Mouse (Mus musculus) spleen, adult 2 months (tissue): ENCODE results near the gene Spdl1. TPM values are rescaled to one million over a fixed set of nuclear protein-coding genes. Genes with fewer than 3 reads are reported as not detected.

Experiments
- DNase-seq, 2 experiments: peaks; one replicate each; pipeline versions ENCODE4 v3.0.0 to v3.0.0-alpha.2; 2012 to 2021; ENCODE audit warnings: low spot score in 2 of 2, low read depth in 1 of 2
- H3K27ac ChIP-seq: fragments of 200-500 bp; 2 replicates; pipeline ENCODE4 v1.5.1; 2012; ENCODE audit warnings: low read length, inconsistent platforms; ENCODE audit not compliant: insufficient read depth
- H3K27me3 ChIP-seq: fragments of 200-500 bp; 2 replicates; pipeline ENCODE4 v1.6.1; 2012; ENCODE audit warnings: mild to moderate bottlenecking, moderate library complexity, low read length, inconsistent platforms; ENCODE audit not compliant: control insufficient read depth, insufficient read depth
- H3K36me3 ChIP-seq: fragments of 200-500 bp; 2 replicates; pipeline ENCODE4 v1.6.1; 2012; ENCODE audit warnings: mild to moderate bottlenecking, low read length, inconsistent platforms; ENCODE audit not compliant: control insufficient read depth, insufficient read depth
- H3K4me1 ChIP-seq: fragments of 200-500 bp; 2 replicates; pipeline ENCODE4 v1.6.1; 2011; ENCODE audit warnings: inconsistent platforms; ENCODE audit not compliant: control insufficient read depth, insufficient read depth, insufficient read length
- H3K4me3 ChIP-seq: fragments of 200-500 bp; 2 replicates; pipeline ENCODE4 v1.5.1; 2011; ENCODE audit warnings: mild to moderate bottlenecking, inconsistent platforms; ENCODE audit not compliant: insufficient read depth, insufficient read length; ENCODE audit errors: extremely low read depth
- CTCF ChIP-seq: fragments of 200-500 bp; IDR thresholded peaks from 2 replicates; pipeline ENCODE4 v1.5.1; 2011; ENCODE audit warnings: mild to moderate bottlenecking, inconsistent platforms; ENCODE audit not compliant: insufficient read depth, insufficient read length, insufficient replicate concordance; ENCODE audit errors: extremely low read depth
- POLR2A ChIP-seq: fragments of 200-500 bp; IDR thresholded peaks from 2 replicates; pipeline ENCODE4 v1.6.1; 2011; ENCODE audit warnings: low read depth, low read length, inconsistent platforms
- WGBS: fragments of 180-500 bp; shearing (Covaris S2); methylation state at CpG from one replicate; pipeline ENCODE4 v1.1.7; 2018; 5-methylcytosine and 5-hydroxymethylcytosine counted together
- polyA plus RNA-seq: library from polyadenylated mRNA; depleted of rRNA; stranded (reverse); fragments of >200 nt; gene quantifications from 2 replicates; pipeline ENCODE4 v1.2.3, GENCODE M21; 2012

Gene Spdl1
- polyA plus RNA-seq, 1 experiment: 0.96 TPM

DNA sequence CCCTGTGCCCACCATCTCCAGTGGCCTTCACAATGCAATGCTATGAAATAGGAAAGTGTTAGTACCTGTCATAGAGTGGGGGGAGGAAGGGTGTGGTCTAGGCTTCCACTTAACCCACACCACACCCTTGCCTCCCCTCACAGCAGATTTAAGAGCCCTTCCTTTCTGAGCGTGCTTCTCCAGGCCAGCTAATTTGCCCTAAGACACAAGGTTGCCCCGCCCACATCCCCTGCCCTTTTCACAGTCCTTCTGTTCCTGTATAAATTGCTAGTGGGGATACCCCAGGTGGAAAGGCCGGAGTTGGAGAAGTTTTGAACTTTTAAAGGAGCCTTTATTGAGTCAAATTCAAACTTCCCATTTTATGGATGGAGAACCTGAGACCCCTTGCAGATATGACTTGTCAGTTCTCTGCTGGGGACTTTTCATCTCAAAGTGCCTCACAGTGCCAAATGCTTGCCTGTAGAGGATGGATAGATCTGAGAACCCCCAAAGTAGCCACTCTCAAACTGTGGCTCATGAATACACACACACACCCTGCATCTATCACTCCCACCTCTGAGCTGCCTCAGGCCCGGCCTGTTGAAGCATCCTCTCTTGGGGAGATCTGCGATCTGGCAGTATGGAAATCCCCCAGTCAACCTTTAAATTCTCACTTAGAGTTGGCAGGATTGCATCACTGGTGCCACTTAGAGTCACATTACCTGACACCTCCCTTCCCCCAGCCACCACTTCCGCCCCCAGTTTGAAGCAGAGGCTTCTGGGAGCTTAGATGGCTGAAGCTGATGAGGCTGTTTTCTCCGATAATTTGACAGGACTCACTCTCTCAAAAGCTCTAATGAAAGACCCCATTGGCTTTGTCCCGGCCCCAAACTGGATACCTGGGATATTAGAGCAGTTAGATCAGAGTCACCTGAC lies 50.7 kb downstream of the Spdl1 start:
- no peaks in the 10 kb centered on the region; the same call in 1 of the 2 replicates for H3K36me3 ChIP-seq
- peak; percentile 87 to 93 for DNase-seq
- TF ChIP-seq POLR2A (peak; percentile 31; the same call in 1 of the 2 replicates), CTCF (no peak)
- H3K4me3 ChIP-seq: peak overlapping the region; percentile 79
- no peaks in the 10 kb centered on the region for H3K27me3 ChIP-seq
- WGBS: 10% methylated on average over 8 of the region's 8 CpGs
- H3K27ac ChIP-seq: peak overlapping the region; percentile 96
- peaks cover 35% of the 10 kb centered on the region for H3K4me1 ChIP-seq

DNA sequence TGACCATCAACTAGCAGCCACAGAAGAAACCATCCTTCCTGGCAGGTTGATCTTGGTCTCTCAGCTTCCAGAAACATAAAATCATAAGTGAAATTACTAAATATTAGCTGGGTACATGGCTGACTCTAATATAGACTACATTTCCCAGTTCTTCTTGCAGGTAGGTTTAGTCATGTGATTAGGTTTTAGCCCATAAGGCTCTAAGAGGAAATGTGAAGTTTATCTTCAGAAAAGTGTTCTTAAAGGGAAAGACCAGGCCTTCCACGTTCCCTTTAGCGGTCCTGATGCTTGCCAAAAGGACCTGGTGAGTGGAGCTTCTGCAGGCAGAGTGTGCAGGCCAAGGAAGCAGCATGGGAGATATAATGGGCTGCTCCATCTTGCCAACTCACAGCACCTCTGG lies 52.7 kb downstream of the Spdl1 start:
- no peaks in the 10 kb centered on the region; the same call in 1 of the 2 replicates for H3K36me3 ChIP-seq
- WGBS: 48% methylated on average over 2 of the region's 2 CpGs
- peaks cover 52% of the 10 kb centered on the region for H3K4me1 ChIP-seq
- H3K27ac ChIP-seq: 0 out of 2 replicates have a peak overlapping the region, but pooled peaks have one; percentile 11
- no peaks in the 10 kb centered on the region for H3K27me3 ChIP-seq
- TF ChIP-seq CTCF: no peak
- TF ChIP-seq POLR2A: no peak
- H3K4me3 ChIP-seq: peak overlapping the region; percentile 15; the same call in 1 of the 2 replicates
- no peak for DNase-seq

DNA sequence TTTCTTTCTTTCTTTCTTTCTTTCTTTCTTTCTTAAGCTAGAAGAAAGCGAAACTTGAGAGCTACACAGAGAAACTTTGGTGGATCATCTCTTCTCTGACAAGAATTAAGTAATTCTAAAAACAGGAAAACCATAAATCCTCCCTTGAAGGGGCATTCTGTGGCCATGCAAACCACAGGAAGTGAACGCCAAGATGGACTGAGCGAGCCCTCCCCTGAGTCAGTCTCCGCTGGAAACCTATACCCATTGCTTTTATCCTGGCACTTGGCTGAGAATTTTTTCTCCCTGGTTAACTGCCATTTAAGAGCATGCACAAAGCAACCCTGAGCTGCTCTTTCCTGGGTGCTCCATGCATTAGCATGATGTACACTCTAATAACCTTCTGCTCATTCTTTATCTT lies 53.5 kb downstream of the Spdl1 start:
- WGBS: 26% methylated on average over 4 of the region's 4 CpGs
- no peak for DNase-seq

DNA sequence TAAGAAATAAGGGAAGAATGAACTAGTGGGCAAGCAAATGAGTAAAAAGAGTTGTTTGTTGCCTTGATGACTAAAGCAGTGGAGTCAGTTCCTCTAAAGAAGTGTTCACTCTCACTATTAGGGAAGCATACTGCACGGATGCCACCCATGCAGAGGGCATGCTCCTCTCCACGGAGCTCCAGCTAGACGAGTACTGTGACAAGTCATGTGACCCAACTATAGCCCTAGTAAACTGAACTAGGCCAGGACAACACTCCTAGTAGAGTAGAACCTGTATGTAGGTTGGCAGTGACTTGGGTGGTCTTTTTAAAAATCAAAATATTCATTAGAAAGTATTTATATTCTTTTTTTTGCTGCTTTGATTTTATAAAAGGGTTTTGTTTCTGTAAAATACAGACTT lies 55.1 kb downstream of the Spdl1 start:
- DNase-seq: no peak
- Histone ChIP-seq H3K27me3 (no peaks in the 10 kb centered on the region), H3K4me3 (no peak overlapping the region), H3K27ac (0 out of 2 replicates have a peak overlapping the region, but pooled peaks have one; percentile 24), H3K4me1 (peaks cover 62% of the 10 kb centered on the region), H3K36me3 (peaks cover 1% of the 10 kb centered on the region; the same call in 1 of the 2 replicates)
- TF ChIP-seq POLR2A (no peak), CTCF (no peak)
- WGBS: 23% methylated on average over 3 of the region's 3 CpGs

More for the DNA sequence above, 53.5 kb downstream of the Spdl1 start:
- no peak overlapping the region for H3K4me3 ChIP-seq
- no peaks in the 10 kb centered on the region for H3K27me3 ChIP-seq
- TF ChIP-seq CTCF (no peak), POLR2A (no peak)
- H3K36me3 ChIP-seq: peaks cover 1% of the 10 kb centered on the region; the same call in 1 of the 2 replicates
- peaks cover 55% of the 10 kb centered on the region for H3K4me1 ChIP-seq
- H3K27ac ChIP-seq: no peak overlapping the region

DNA sequence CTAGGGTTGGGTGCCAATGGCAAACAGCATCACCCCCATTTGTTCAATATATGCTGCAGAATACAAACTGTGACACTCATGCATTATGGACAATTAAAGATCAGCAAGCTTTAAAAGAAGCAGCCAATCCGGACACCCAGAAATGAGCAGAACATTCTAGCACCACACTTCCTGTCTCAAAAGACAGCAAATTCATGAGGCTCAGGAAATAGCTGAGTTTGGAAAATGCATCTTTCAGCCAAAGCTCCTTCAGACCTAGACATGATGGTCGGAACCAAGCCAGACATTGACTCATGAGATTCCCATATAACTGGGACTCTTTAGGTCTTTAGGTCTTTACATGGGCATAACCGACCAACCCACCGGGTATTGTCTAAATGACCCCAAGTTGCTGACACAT lies 55.9 kb downstream of the Spdl1 start:
- Histone ChIP-seq H3K4me3 (no peak overlapping the region), H3K36me3 (peaks cover 1% of the 10 kb centered on the region; the same call in 1 of the 2 replicates), H3K27ac (no peak overlapping the region), H3K4me1 (peaks cover 69% of the 10 kb centered on the region), H3K27me3 (no peaks in the 10 kb centered on the region)
- DNase-seq: no peak
- no peak for TF ChIP-seq CTCF
- TF ChIP-seq POLR2A: no peak
- 81% methylated on average over 4 of the region's 4 CpGs for whole genome bisulfite sequencing

DNA sequence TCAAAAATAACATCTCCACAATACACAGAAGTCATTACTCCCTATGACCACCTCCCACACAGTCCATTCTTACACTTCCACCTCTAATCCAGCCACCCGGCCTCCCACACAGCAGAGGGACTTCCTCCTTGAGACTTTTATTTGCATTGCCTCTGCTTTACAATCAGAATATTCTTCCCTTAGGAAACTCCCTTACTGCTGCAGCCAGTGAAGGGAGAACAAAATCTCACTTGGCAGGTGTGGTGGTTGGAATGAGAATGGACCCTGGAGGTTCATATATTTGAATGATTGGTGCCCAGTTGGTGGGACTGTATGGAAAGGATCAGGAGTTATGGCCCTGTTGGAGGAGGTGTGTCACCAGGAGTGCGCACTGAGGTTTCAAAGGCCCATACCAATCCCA lies 57.4 kb downstream of the Spdl1 start:
- DNase-seq: no peak
- H3K27ac ChIP-seq: peak overlapping the region; percentile 90
- peaks cover 66% of the 10 kb centered on the region for H3K4me1 ChIP-seq
- no peak overlapping the region for H3K4me3 ChIP-seq
- H3K27me3 ChIP-seq: no peaks in the 10 kb centered on the region
- peaks cover 1% of the 10 kb centered on the region; the same call in 1 of the 2 replicates for H3K36me3 ChIP-seq
- TF ChIP-seq POLR2A (no peak), CTCF (no peak)
- 63% methylated on average over 2 of the region's 2 CpGs for WGBS
